In genomic region chr6:142756507-142757333, GRCm38 (mm10) we compare ENCODE assay signal across 8 mouse cellular contexts. TPM values are rescaled to one million over a fixed set of nuclear protein-coding genes. Genes with fewer than 3 reads are reported as not detected.
DNase-seq lines count a peak whose midpoint lies in the region; ATAC-seq and TF ChIP-seq lines count a peak whose summit lies in the region.

Gene Cmas, plus strand, starts transcription at chr6:142756686.

- in situ Hi-C loops in Patski (cut with MboI; ENCODE audit: low pct_unique_long_range_greater_than_20kb) = no loop called here

- peaks cover 23% of the 10 kb centered on the region for H3K36me3 ChIP-seq in hindbrain, embryonic 13.5 days

- peak; percentile 98 for ATAC-seq in Patski
- ATAC-seq in hindbrain, embryonic 13.5 days (ENCODE audit: low FRiP score) = peak; percentile 94

- no peak for TF ChIP-seq CTCF in Patski (IDR thresholded peaks at IDR 0.05)

- WGBS in hindbrain, embryonic 13.5 days = 1% methylated on average over 67 of the region's 68 CpGs

- H3K27ac ChIP-seq in hindbrain, embryonic 13.5 days = peak within 1 kb of the TSS; percentile 90

- peaks cover 39% of the 10 kb centered on the region for H3K4me1 ChIP-seq in hindbrain, embryonic 13.5 days (replicated peaks)

- H3K9me3 ChIP-seq in hindbrain, embryonic 13.5 days = no peaks in the 10 kb centered on the region

- peak within 1 kb of the TSS; percentile 60 for H3K4me2 ChIP-seq in hindbrain, embryonic 13.5 days

- CTCF ChIA-PET in Patski (lab: Charles Lee) = interaction anchor here (1.0 kb wide), 1 partner anchor 19 kb away, joined by 4 read pairs; no protein-coding TSS in a partner anchor

- no peak for DNase-seq in Patski (ENCODE audit: low read depth, low spot score)
- DNase-seq in cerebellum, postnatal 14 days = peak; percentile 95 to 96
- DNase-seq in frontal cortex, postnatal 14 days (ENCODE audit: low spot score in 2 of 2) = peak; percentile 79 to 85
- DNase-seq in layer of hippocampus, postnatal 36 days = peak; percentile 86 to 88
- peak; percentile 94 for DNase-seq in lung, postnatal 36 days
- peak; percentile 91 for DNase-seq in retina, postnatal 1 day
- DNase-seq in urinary bladder, adult 18-20 months (ENCODE audit: low spot score in 2 of 2) = peak; percentile 83 to 86

- POLR2A ChIA-PET in Patski (lab: Charles Lee) = no interaction called here

- H3K4me3 ChIP-seq in hindbrain, embryonic 13.5 days = peak within 1 kb of the TSS; percentile 85

- peak within 1 kb of the TSS; percentile 93 for H3K9ac ChIP-seq in hindbrain, embryonic 13.5 days

- H3K27me3 ChIP-seq in Patski = peaks cover 9% of the 10 kb centered on the region
- H3K27me3 ChIP-seq in hindbrain, embryonic 13.5 days = peaks cover 30% of the 10 kb centered on the region

RNA-seq across cellular contexts. Expression of gene Cmas, which starts in this region (rescaled TPM):
- 42.5 TPM for polyA plus RNA-seq in Patski (2021)
- polyA plus RNA-seq in hindbrain, embryonic 13.5 days (2015; fragmentation: Nextera tagmentation; extraction: Ambion mirVana) = 178 and 180 TPM in 2 replicates
- 100 to 1,000 TPM in 1 of 2 experiments, 10 to 100 TPM in 1; 93.1 to 101 TPM for total RNA-seq in layer of hippocampus, postnatal 36 days (2021)
